Mouse (Mus musculus) neural tube, embryonic 14.5 days (tissue): ENCODE data around the gene Plcxd2. TPM values are rescaled to one million over a fixed set of nuclear protein-coding genes. Genes with fewer than 3 reads are reported as not detected.

ENCODE experiments used
- ATAC-seq: fragments of 200-750 bp; cut with Nextera tagmentation; 2 replicates; pipeline ENCODE4 v1.8.0; 2017; ENCODE audit warnings: low read depth, mild to moderate bottlenecking, moderate TSS enrichment, moderate library complexity
- H3K27ac ChIP-seq: fragments of 300-500 bp; sonication (generic); 2 replicates; pipeline ENCODE4 v1.5.1; 2014; ENCODE audit warnings: low read depth, mild to moderate bottlenecking, control low read depth, low read length, moderate library complexity, mixed read lengths
- H3K27me3 ChIP-seq: fragments of 300-500 bp; sonication (generic); 2 replicates; pipeline ENCODE4 v1.6.1; 2014; ENCODE audit warnings: low read length; ENCODE audit not compliant: control insufficient read depth, insufficient read depth
- H3K36me3 ChIP-seq: fragments of 300-500 bp; sonication (generic); 2 replicates; pipeline ENCODE4 v1.6.1; 2014; ENCODE audit warnings: low read length, mixed read lengths; ENCODE audit not compliant: control insufficient read depth, insufficient read depth
- H3K4me1 ChIP-seq: fragments of 300-500 bp; sonication (generic); 2 replicates; pipeline ENCODE4 v1.6.1; 2014; ENCODE audit warnings: low read length; ENCODE audit not compliant: control insufficient read depth, insufficient read depth
- H3K4me2 ChIP-seq: fragments of 300-500 bp; sonication (generic); 2 replicates; pipeline ENCODE4 v1.6.1; 2014; ENCODE audit warnings: mild to moderate bottlenecking, low read depth, low read length, control low read depth
- H3K4me3 ChIP-seq: fragments of 300-500 bp; sonication (generic); 2 replicates; pipeline ENCODE4 v1.5.1; 2014; ENCODE audit warnings: low read depth, low read length, control low read depth, mixed read lengths
- H3K9ac ChIP-seq: fragments of 300-500 bp; sonication (generic); replicated peaks from 2 replicates; pipeline ENCODE4 v1.6.1; 2014; ENCODE audit warnings: low read depth, mild to moderate bottlenecking, control low read depth, low read length, mixed read lengths
- H3K9me3 ChIP-seq: fragments of 300-500 bp; sonication (generic); 2 replicates; pipeline ENCODE4 v1.6.1; 2016; ENCODE audit warnings: low read length; ENCODE audit not compliant: control insufficient read depth
- WGBS: fragments of 180-500 bp; shearing (Covaris S2); extraction: QIAGEN DNeasy Blood & Tissue Kit; methylation state at CpG from one replicate; pipeline ENCODE4 v1.1.7; 2014; 5-methylcytosine and 5-hydroxymethylcytosine counted together
- polyA plus RNA-seq: library from polyadenylated mRNA; unstranded; fragments of >200 nt; fragmentation: Nextera tagmentation; extraction: Ambion mirVana; gene quantifications from 2 replicates; pipeline ENCODE4 v1.2.1, GENCODE M21; 2014

Plcxd2 gene
- polyA plus RNA-seq, 1 experiment from 2014 or later: 15.1 TPM

- 26% methylated on average over 10 of the region's 10 CpGs for WGBS
These were observed 10.4 kb downstream of the Plcxd2 start for GRCm38 (mm10) chr16:45999374-46000191.

DNA sequence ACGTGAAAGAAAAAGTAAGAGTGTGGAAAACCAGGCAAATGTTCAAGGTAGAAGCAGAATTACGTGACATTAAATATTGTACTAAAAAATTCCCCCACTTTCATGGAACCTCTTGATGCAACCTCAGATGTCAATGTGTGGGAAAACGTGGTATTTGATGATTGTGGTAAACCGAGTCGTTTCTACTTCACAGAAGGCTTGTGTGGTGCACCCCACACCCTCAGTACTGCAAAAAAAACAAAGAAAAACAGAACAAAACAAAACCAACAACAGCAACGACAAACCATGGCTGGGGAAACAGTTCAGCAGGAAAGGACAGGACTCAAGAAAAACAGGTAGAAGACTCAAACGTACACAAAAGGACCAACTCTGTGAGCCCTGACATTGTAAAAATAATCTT is 11.8 kb downstream of the Plcxd2 start:
- no peaks in the 10 kb centered on the region for H3K36me3 ChIP-seq
- no peak overlapping the region for H3K4me3 ChIP-seq
- ATAC-seq: no peak
- no peaks in the 10 kb centered on the region for H3K9me3 ChIP-seq
- 81% methylated on average over 7 of the region's 7 CpGs for WGBS
- H3K27ac ChIP-seq: no peak overlapping the region
- H3K9ac ChIP-seq: no peak overlapping the region
- no peaks in the 10 kb centered on the region for H3K27me3 ChIP-seq
- no peak overlapping the region for H3K4me2 ChIP-seq
- no peaks in the 10 kb centered on the region for H3K4me1 ChIP-seq

More at GRCm38 (mm10) chr16:45999374-46000191, 10.4 kb downstream of the Plcxd2 start:
- Histone ChIP-seq H3K9ac (no peak overlapping the region), H3K27ac (no peak overlapping the region), H3K36me3 (no peaks in the 10 kb centered on the region), H3K4me2 (no peak overlapping the region), H3K27me3 (no peaks in the 10 kb centered on the region), H3K4me3 (no peak overlapping the region), H3K9me3 (no peaks in the 10 kb centered on the region), H3K4me1 (no peaks in the 10 kb centered on the region)
- ATAC-seq: peak; percentile 60; the same call in 1 of the 2 replicates

DNA sequence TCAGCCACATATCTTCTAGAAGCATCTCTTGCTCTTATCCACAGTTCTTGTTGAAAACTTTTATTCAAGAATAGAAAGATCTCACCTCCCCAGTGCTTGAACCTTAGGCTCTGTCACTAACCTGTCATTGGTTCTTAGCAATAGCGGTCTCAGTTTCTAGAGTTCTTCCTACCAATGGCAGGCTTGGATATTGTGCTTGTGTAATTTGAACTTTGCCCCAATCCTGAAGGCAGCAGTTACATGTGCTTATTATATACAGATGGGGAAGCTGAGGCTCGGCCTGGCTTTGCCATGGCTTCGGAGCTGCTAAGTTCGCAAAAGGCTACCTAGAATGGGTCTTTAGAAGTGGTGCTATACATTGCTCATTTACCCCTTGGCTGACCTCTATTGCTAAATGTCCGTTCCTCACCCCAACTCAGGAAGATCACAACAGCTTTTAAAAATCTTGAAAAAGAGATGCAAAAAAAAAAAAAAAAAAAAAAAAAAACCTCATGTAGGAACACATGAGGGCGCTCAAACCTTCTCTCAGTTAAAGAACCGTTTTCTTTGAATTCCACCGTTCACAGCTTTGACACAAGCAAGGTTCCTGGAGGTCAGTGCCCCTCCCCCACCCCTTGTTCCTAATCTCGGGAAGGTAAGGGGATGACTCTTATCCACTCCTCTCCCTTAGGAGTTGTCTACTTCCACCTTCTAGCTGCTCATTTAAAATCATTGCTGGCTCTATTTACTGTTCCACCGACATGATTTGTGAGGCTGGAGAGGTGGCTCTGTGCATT is 18.9 kb downstream of the Plcxd2 start:
- no peaks in the 10 kb centered on the region for H3K4me1 ChIP-seq
- no peak overlapping the region for H3K27ac ChIP-seq
- no peaks in the 10 kb centered on the region for H3K9me3 ChIP-seq
- no peak overlapping the region for H3K4me3 ChIP-seq
- H3K27me3 ChIP-seq: no peaks in the 10 kb centered on the region
- WGBS: 51% methylated on average over 10 of the region's 10 CpGs
- H3K9ac ChIP-seq: no peak overlapping the region
- ATAC-seq: no peak
- no peaks in the 10 kb centered on the region for H3K36me3 ChIP-seq
- no peak overlapping the region for H3K4me2 ChIP-seq

GRCm38 (mm10) chr16:45986236-45986635 is 23.8 kb downstream of the Plcxd2 start:
- WGBS: 50% methylated on average over 1 of the region's 1 CpGs
- Histone ChIP-seq H3K27me3 (no peaks in the 10 kb centered on the region), H3K4me2 (no peak overlapping the region), H3K36me3 (no peaks in the 10 kb centered on the region), H3K4me1 (0 out of 2 replicates have a peak, but pooled peaks cover 4% of the 10 kb centered on the region), H3K4me3 (no peak overlapping the region), H3K27ac (no peak overlapping the region), H3K9ac (no peak overlapping the region), H3K9me3 (no peaks in the 10 kb centered on the region)
- no peak for ATAC-seq

GRCm38 (mm10) chr16:45984610-45985606 is 25.1 kb downstream of the Plcxd2 start:
- Histone ChIP-seq H3K27me3 (no peaks in the 10 kb centered on the region), H3K9me3 (no peaks in the 10 kb centered on the region), H3K4me2 (no peak overlapping the region), H3K4me1 (0 out of 2 replicates have a peak, but pooled peaks cover 4% of the 10 kb centered on the region), H3K9ac (no peak overlapping the region), H3K4me3 (no peak overlapping the region), H3K36me3 (no peaks in the 10 kb centered on the region), H3K27ac (no peak overlapping the region)
- peak; percentile 89 for ATAC-seq
- 77% methylated on average over 4 of the region's 4 CpGs for WGBS

DNA sequence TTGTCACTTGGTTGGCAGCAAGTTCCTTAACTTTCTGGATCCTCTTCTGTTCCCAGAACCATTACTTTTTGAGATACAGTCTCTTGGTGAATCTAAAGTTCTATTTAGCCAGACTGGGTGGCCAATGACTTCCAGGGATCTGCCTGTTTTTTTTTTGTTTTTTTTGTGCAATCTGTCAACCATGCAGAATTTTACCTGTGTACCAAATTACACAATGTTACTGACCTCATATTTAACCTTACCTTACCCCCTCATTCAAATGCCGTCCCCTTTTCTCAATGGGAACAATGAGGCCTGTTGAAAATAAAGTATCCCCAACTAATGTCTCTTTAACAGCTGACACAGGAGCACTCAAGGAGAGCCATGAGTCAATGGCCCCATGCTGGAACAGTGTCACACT is 33.8 kb downstream of the Plcxd2 start:
- Histone ChIP-seq H3K27ac (no peak overlapping the region), H3K4me1 (no peaks in the 10 kb centered on the region), H3K4me3 (no peak overlapping the region), H3K36me3 (no peaks in the 10 kb centered on the region), H3K9me3 (no peaks in the 10 kb centered on the region), H3K9ac (no peak overlapping the region), H3K4me2 (no peak overlapping the region), H3K27me3 (no peaks in the 10 kb centered on the region)
- WGBS: 78% methylated on average over 1 of the region's 1 CpGs
- no peak for ATAC-seq

DNA sequence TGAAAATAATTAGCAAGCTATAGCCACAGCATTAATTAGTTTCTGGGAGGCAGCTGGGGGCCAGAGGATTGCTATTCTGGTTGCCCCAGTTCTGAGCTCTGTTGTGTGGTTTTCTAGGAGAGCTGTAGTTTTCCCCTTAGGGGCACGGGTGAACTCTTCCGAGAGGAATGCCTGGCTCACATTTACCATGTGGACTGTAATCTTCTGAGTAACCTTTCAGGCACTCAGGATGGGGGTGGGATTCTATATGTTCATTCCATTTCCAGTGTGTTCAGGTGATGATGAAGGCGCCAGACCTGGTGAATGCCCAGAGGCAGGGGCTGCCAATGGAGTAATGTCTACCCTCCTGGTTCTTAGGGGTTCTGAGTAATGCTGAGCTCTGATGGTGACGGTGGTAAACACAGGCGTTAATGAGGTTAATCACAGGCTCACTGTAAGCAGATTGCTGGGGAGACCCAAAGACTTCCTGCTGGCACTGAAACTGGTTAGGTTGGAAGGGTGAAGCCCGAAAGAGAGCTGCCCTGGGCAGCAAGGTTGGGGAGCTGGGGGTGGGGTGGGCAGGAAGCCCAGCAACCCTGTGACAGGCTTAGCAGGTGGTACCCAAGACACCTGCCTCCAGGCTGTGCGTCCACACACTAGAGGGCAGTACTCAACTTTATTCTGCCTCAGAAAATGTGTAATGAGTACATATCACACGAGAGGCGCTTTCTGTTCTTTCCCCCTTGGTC is 35.9 kb downstream of the Plcxd2 start:
- no peak overlapping the region for H3K4me2 ChIP-seq
- no peak overlapping the region for H3K4me3 ChIP-seq
- H3K27me3 ChIP-seq: no peaks in the 10 kb centered on the region
- no peak overlapping the region for H3K27ac ChIP-seq
- peak; percentile 45; the same call in 1 of the 2 replicates for ATAC-seq
- no peak overlapping the region for H3K9ac ChIP-seq
- 58% methylated on average over 9 of the region's 9 CpGs for WGBS
- no peaks in the 10 kb centered on the region for H3K9me3 ChIP-seq
- no peaks in the 10 kb centered on the region for H3K4me1 ChIP-seq
- H3K36me3 ChIP-seq: no peaks in the 10 kb centered on the region

GRCm38 (mm10) chr16:45970187-45970586 is 39.8 kb downstream of the Plcxd2 start:
- H3K4me1 ChIP-seq: no peaks in the 10 kb centered on the region
- no peak overlapping the region for H3K27ac ChIP-seq
- H3K9ac ChIP-seq: no peak overlapping the region
- H3K36me3 ChIP-seq: no peaks in the 10 kb centered on the region
- H3K4me3 ChIP-seq: no peak overlapping the region
- no peaks in the 10 kb centered on the region for H3K9me3 ChIP-seq
- H3K4me2 ChIP-seq: no peak overlapping the region
- 90% methylated on average over 2 of the region's 2 CpGs for WGBS
- no peak for ATAC-seq
- H3K27me3 ChIP-seq: no peaks in the 10 kb centered on the region
